Mouse (Mus musculus): ENCODE results near the gene Ak2. TPM values are rescaled to one million over a fixed set of nuclear protein-coding genes. Genes with fewer than 3 reads are reported as not detected.

Gene Ak2
- total and polyA plus RNA-seq, 2 experiments = 156 to 232 TPM

DNA sequence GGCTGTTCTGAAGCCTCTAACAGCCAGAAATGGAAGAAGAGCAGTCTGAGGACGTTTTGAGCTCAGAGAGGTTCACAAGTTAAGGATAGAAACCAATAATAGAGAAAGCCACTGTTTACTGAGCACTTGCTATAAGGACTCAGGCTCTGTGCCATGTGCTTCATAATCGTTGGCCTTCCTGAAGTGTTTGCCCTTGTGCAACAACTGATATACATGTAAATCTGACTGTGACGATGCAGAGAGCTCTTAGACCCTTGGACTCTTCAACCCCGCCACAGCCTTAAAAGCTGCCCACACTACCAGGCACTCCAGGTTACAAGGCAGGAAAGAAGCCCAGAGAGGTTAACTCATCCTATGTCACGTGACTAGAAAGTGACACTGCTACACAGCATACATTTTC, 22.7 kb upstream of the Ak2 start:
- Histone ChIP-seq H3K4me3 (ENCODE audit: insufficient read depth, low read depth, low read length) (no peak overlapping the region), H3K27ac (replicated peaks; ENCODE audit: insufficient read depth, low read depth, low read length) (no peak overlapping the region), H3K4me1 (ENCODE audit: control insufficient read depth, insufficient read depth, low read length) (peaks cover 15% of the 10 kb centered on the region), H3K36me3 (ENCODE audit: control insufficient read depth, insufficient read depth, low read length) (no peaks in the 10 kb centered on the region), H3K9ac (ENCODE audit: low read depth, low read length) (no peak overlapping the region), H3K79me2 (ENCODE audit: control insufficient read depth, insufficient read depth, low read length) (no peaks in the 10 kb centered on the region), H3K27me3 (ENCODE audit: control insufficient read depth, insufficient read depth, low read length) (no peaks in the 10 kb centered on the region)
- peak; percentile 72 for DNase-seq (ENCODE audit: extremely low read depth, low read depth, low spot score)
- TF ChIP-seq POLR2A (IDR thresholded peaks at IDR 0.05; ENCODE audit: extremely low read depth, insufficient read depth, low read length) (no peak), CTCF (IDR thresholded peaks at IDR 0.05; ENCODE audit: low read depth, low read length) (no peak)
- 20% methylated on average over 5 of the region's 5 CpGs for WGBS

DNA sequence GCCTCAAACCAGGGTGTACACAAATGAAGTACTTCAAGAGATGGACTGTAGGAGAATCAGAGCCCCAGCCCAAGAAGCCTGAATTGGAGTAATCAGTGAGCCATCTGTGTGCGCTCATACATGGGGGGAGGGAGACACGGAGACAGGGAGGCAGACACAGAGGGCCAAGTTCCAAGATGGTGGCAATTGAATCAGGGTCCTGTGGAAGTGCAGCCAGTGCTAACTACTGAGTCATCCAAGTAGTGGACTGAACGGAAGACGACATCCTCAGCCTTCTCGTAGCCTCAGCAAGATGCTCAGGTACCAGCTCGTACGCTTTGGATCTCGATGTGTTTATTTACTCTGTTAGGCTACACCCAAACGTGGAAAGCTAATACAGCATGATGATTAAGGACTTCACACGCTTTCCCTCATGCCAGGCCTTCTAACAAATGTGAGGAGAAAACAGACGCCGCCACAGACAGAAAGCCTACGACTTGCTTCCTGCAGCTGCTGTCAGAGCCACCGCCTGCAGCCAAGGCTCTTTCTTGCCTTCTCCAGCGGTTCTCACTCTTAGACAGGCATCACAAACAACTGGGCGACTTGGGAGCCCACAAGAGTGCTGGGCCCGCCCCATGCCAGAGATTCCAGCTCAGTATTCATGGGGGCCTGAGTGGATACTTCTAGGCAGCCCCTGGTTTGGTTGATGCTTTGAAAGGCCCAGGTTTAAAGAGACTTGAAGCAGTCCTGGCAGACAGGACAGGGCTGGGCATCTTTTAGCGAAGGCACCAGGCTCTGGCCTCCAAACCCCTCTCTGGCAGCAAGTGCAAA, 21.9 kb upstream of the Ak2 start:
- Histone ChIP-seq H3K27me3 (ENCODE audit: control insufficient read depth, insufficient read depth, low read length) (no peaks in the 10 kb centered on the region), H3K4me3 (ENCODE audit: insufficient read depth, low read depth, low read length) (no peak overlapping the region), H3K79me2 (ENCODE audit: control insufficient read depth, insufficient read depth, low read length) (no peaks in the 10 kb centered on the region), H3K4me1 (ENCODE audit: control insufficient read depth, insufficient read depth, low read length) (peaks cover 15% of the 10 kb centered on the region), H3K36me3 (ENCODE audit: control insufficient read depth, insufficient read depth, low read length) (no peaks in the 10 kb centered on the region), H3K9ac (ENCODE audit: low read depth, low read length) (no peak overlapping the region), H3K27ac (replicated peaks; ENCODE audit: insufficient read depth, low read depth, low read length) (no peak overlapping the region)
- TF ChIP-seq POLR2A (IDR thresholded peaks at IDR 0.05; ENCODE audit: extremely low read depth, insufficient read depth, low read length) (no peak), CTCF (IDR thresholded peaks at IDR 0.05; ENCODE audit: low read depth, low read length) (no peak)
- WGBS = 81% methylated on average over 18 of the region's 18 CpGs
- no peak for DNase-seq (ENCODE audit: extremely low read depth, low read depth, low spot score)

DNA sequence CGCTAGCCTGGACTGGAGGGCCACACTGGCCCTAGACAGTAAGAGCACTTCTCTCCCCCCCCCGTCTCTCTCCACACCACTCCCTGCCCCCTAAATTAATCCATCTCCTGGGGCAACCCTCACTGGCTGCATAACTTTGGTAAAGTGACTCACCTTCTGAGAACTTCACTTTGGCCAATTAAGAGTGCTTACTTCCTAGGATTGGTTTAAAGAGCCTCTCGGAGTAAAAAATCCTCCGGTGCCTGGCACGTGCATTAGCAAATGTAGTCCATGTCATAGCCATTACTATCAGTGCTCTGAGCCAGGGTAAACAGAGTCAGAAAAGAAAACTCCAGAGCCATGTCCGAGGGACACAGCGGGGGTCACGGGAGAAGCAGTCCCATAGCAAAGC, 21.3 kb upstream of the Ak2 start:
- TF ChIP-seq CTCF (IDR thresholded peaks at IDR 0.05; ENCODE audit: low read depth, low read length) (no peak), POLR2A (IDR thresholded peaks at IDR 0.05; ENCODE audit: extremely low read depth, insufficient read depth, low read length) (no peak)
- Histone ChIP-seq H3K27me3 (ENCODE audit: control insufficient read depth, insufficient read depth, low read length) (no peaks in the 10 kb centered on the region), H3K9ac (ENCODE audit: low read depth, low read length) (no peak overlapping the region), H3K36me3 (ENCODE audit: control insufficient read depth, insufficient read depth, low read length) (no peaks in the 10 kb centered on the region), H3K4me3 (ENCODE audit: insufficient read depth, low read depth, low read length) (no peak overlapping the region), H3K27ac (replicated peaks; ENCODE audit: insufficient read depth, low read depth, low read length) (no peak overlapping the region), H3K4me1 (ENCODE audit: control insufficient read depth, insufficient read depth, low read length) (peaks cover 15% of the 10 kb centered on the region), H3K79me2 (ENCODE audit: control insufficient read depth, insufficient read depth, low read length) (no peaks in the 10 kb centered on the region)
- DNase-seq (ENCODE audit: extremely low read depth, low read depth, low spot score) = no peak
- 67% methylated on average over 7 of the region's 8 CpGs for WGBS

DNA sequence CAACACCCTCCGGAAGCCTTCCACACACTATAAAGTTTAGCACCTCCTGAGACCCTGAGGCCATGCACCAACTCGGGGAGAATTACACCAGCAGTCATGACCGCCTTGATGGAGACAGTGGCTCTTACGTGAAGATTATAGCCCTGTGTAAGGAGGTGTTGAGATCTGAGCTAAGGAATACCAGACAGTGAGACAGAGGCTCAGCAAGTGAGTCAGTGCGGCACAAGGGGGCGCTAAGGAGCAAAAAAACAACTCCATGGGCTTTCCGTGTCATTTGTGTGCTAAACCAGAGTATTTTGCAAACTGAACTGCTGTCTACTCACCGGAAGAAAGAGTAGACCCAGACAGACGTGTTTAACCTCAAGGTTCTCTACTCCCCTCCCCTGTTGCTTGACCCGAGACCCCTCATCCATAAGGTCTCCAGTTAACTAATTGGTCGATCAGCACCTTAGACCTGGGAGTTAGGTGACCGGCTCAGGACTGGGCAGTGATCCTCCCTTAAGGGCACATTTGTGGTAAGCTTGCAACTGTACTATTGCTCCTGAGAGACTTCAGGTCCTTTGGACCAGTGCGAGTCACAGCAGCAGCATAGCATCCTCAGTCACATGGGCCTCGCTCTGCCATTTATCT, 20.6 kb upstream of the Ak2 start:
- no peaks in the 10 kb centered on the region for H3K79me2 ChIP-seq (ENCODE audit: control insufficient read depth, insufficient read depth, low read length)
- DNase-seq (ENCODE audit: extremely low read depth, low read depth, low spot score) = peak; percentile 67
- H3K4me1 ChIP-seq (ENCODE audit: control insufficient read depth, insufficient read depth, low read length) = peaks cover 18% of the 10 kb centered on the region
- H3K4me3 ChIP-seq (ENCODE audit: insufficient read depth, low read depth, low read length) = no peak overlapping the region
- H3K9ac ChIP-seq (ENCODE audit: low read depth, low read length) = 0 out of 2 replicates have a peak overlapping the region, but pooled peaks have one; percentile 19
- no peaks in the 10 kb centered on the region for H3K27me3 ChIP-seq (ENCODE audit: control insufficient read depth, insufficient read depth, low read length)
- peak overlapping the region; percentile 5 for H3K27ac ChIP-seq (replicated peaks; ENCODE audit: insufficient read depth, low read depth, low read length)
- WGBS = 36% methylated on average over 14 of the region's 14 CpGs
- peak; percentile 73 for TF ChIP-seq CTCF (IDR thresholded peaks at IDR 0.05; ENCODE audit: low read depth, low read length)
- no peak for TF ChIP-seq POLR2A (IDR thresholded peaks at IDR 0.05; ENCODE audit: extremely low read depth, insufficient read depth, low read length)
- no peaks in the 10 kb centered on the region for H3K36me3 ChIP-seq (ENCODE audit: control insufficient read depth, insufficient read depth, low read length)

DNA sequence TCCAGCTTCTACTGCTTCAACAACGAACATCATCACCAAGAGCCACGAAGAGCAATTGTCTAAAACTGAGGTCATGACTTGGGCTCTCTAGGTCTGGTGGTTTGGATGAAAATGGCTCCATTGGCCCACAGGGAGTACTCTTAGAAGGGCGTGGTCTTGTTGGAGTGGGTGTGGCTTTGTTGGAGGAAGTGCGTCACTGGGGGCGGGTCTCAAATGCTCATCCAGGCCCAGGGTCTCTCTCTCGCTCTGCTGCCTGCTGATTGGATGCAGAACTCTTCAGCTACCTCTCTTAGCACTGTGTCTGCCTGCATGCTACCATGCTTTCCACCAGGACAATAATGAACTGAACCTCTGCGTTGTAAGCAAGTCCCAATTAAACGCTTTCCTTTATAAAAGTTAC, 17.1 kb upstream of the Ak2 start:
- no peaks in the 10 kb centered on the region for H3K27me3 ChIP-seq (ENCODE audit: control insufficient read depth, insufficient read depth, low read length)
- TF ChIP-seq CTCF (IDR thresholded peaks at IDR 0.05; ENCODE audit: low read depth, low read length) = no peak
- no peak for TF ChIP-seq POLR2A (IDR thresholded peaks at IDR 0.05; ENCODE audit: extremely low read depth, insufficient read depth, low read length)
- H3K4me1 ChIP-seq (ENCODE audit: control insufficient read depth, insufficient read depth, low read length) = peaks cover 23% of the 10 kb centered on the region
- no peaks in the 10 kb centered on the region for H3K79me2 ChIP-seq (ENCODE audit: control insufficient read depth, insufficient read depth, low read length)
- no peak overlapping the region for H3K4me3 ChIP-seq (ENCODE audit: insufficient read depth, low read depth, low read length)
- no peak for DNase-seq (ENCODE audit: extremely low read depth, low read depth, low spot score)
- H3K9ac ChIP-seq (ENCODE audit: low read depth, low read length) = no peak overlapping the region
- no peak overlapping the region for H3K27ac ChIP-seq (replicated peaks; ENCODE audit: insufficient read depth, low read depth, low read length)
- 94% methylated on average over 8 of the region's 8 CpGs for WGBS
- H3K36me3 ChIP-seq (ENCODE audit: control insufficient read depth, insufficient read depth, low read length) = no peaks in the 10 kb centered on the region

DNA sequence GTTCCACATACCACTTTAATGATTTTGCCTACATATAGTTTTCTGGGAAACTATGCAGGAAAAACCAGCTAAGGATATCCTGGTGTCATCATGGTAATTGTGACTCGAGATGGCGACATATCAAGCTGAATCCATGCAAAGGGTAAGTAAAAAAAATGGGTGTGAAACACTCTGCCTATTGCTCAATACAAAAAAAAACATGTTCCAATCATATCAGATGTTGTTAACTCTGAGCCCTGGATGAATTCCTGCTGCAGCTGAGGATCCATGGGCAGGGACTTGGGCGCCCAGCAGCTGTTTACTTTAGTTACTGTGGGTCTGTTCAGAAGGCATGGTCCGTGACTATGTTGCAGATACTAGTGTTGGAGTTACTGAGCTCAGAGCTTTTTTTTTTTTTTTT, 15.2 kb upstream of the Ak2 start:
- no peak for TF ChIP-seq POLR2A (IDR thresholded peaks at IDR 0.05; ENCODE audit: extremely low read depth, insufficient read depth, low read length)
- no peak for TF ChIP-seq CTCF (IDR thresholded peaks at IDR 0.05; ENCODE audit: low read depth, low read length)
- Histone ChIP-seq H3K4me3 (ENCODE audit: insufficient read depth, low read depth, low read length) (no peak overlapping the region), H3K27me3 (ENCODE audit: control insufficient read depth, insufficient read depth, low read length) (no peaks in the 10 kb centered on the region), H3K79me2 (ENCODE audit: control insufficient read depth, insufficient read depth, low read length) (no peaks in the 10 kb centered on the region), H3K27ac (replicated peaks; ENCODE audit: insufficient read depth, low read depth, low read length) (peak overlapping the region; percentile 98), H3K36me3 (ENCODE audit: control insufficient read depth, insufficient read depth, low read length) (no peaks in the 10 kb centered on the region), H3K9ac (ENCODE audit: low read depth, low read length) (no peak overlapping the region), H3K4me1 (ENCODE audit: control insufficient read depth, insufficient read depth, low read length) (peaks cover 25% of the 10 kb centered on the region)
- WGBS = 21% methylated on average over 4 of the region's 4 CpGs
- peak; percentile 97 for DNase-seq (ENCODE audit: extremely low read depth, low read depth, low spot score)

Data from liver, adult 2 months (tissue).